Mouse (Mus musculus): ENCODE data around the gene Dcakd. TPM values are rescaled to one million over a fixed set of nuclear protein-coding genes. Genes with fewer than 3 reads are reported as not detected.

The Dcakd gene
- polyA plus RNA-seq, 2 experiments from 2014 or later = 26.4 to 32.5 TPM

Other genes with a start within 250 kb of the Dcakd start
- gene Gjc1, start 208.6 kb downstream of the Dcakd start, polyA plus RNA-seq (2017; shearing (Covaris generic)) = under 1 TPM in 1 of 2 experiments, not detected in 1; 0.28 TPM
- not detected for gene Higd1b, start 192.5 kb downstream of the Dcakd start, polyA plus RNA-seq (2017; shearing (Covaris generic))
- 100 to 1,000 TPM in 1 of 2 experiments, 10 to 100 TPM in 1; 97.2 to 170 TPM for gene Eftud2, start 147.3 kb downstream of the Dcakd start, polyA plus RNA-seq (2017; shearing (Covaris generic))
- gene Ccdc103, start 147.1 kb downstream of the Dcakd start, polyA plus RNA-seq (2017; shearing (Covaris generic)) = not detected
- gene Fam187a, start 143.2 kb downstream of the Dcakd start, polyA plus RNA-seq (2017; shearing (Covaris generic)) = not detected
- gene Gfap, start 127.4 kb downstream of the Dcakd start, polyA plus RNA-seq (2017; shearing (Covaris generic)) = not detected
- gene Kif18b, start 103.2 kb downstream of the Dcakd start, polyA plus RNA-seq (2017; shearing (Covaris generic)) = under 1 TPM; 0.28 to 0.76 TPM
- not detected for gene C1ql1, start 81.6 kb downstream of the Dcakd start, polyA plus RNA-seq (2017; shearing (Covaris generic))
- gene Nmt1, start 143 bp downstream of the Dcakd start, polyA plus RNA-seq (2017; shearing (Covaris generic)) = 100 to 1,000 TPM; 111 TPM
- under 1 TPM; 0.41 to 0.51 TPM for gene Plcd3, start 73.3 kb upstream of the Dcakd start, polyA plus RNA-seq (2017; shearing (Covaris generic))
- gene Acbd4, start 73.3 kb upstream of the Dcakd start, polyA plus RNA-seq (2017; shearing (Covaris generic)) = 10 to 100 TPM; 19.7 to 25.2 TPM
- gene Hexim1, start 87.9 kb upstream of the Dcakd start, polyA plus RNA-seq (2017; shearing (Covaris generic)) = 1 to 10 TPM; 2.6 to 4.3 TPM
- gene Hexim2, start 104.1 kb upstream of the Dcakd start, polyA plus RNA-seq (2017; shearing (Covaris generic)) = 1 to 10 TPM; 2.3 to 4.5 TPM
- 10 to 100 TPM; 54.2 to 69.6 TPM for gene Fmnl1, start 142.8 kb upstream of the Dcakd start, polyA plus RNA-seq (2017; shearing (Covaris generic))
- gene 1700023F06Rik, start 180.2 kb upstream of the Dcakd start, polyA plus RNA-seq (2017; shearing (Covaris generic)) = not detected
- gene Spata32, start 190.1 kb upstream of the Dcakd start, polyA plus RNA-seq (2017; shearing (Covaris generic)) = not detected
- gene Map3k14, start 239.1 kb upstream of the Dcakd start, polyA plus RNA-seq (2017; shearing (Covaris generic)) = 10 to 100 TPM; 29.6 to 50.3 TPM

Measured in CD4-positive, CD25-positive, alpha-beta regulatory T cell, adult 4 months (primary cell).